Mouse (Mus musculus): ENCODE measurements around the gene Cxcl2. TPM values are rescaled to one million over a fixed set of nuclear protein-coding genes. Genes with fewer than 3 reads are reported as not detected.

Cxcl2 gene
- polyA plus RNA-seq, 1 experiment from 2014 or later, result not detected

- WGBS, result 13% methylated on average over 10 of the region's 10 CpGs
- DNase-seq (ENCODE audit: low spot score) (peak; percentile 31), ATAC-seq (ENCODE audit: low FRiP score) (peak; percentile 58; the same call in 1 of the 2 replicates)
- no peaks in the 10 kb centered on the region for H3K9me3 ChIP-seq (ENCODE audit: control insufficient read depth, low read length)
- peak overlapping the region; percentile 54 for H3K4me2 ChIP-seq (replicated peaks; ENCODE audit: low read depth, low read length)
- H3K36me3 ChIP-seq (ENCODE audit: control insufficient read depth, insufficient read depth, low read length), result no peaks in the 10 kb centered on the region
- H3K4me3 ChIP-seq (ENCODE audit: low read depth, low read length), result peak overlapping the region; percentile 13; the same call in 1 of the 2 replicates
- H3K9ac ChIP-seq (ENCODE audit: low read depth, low read length), result no peak overlapping the region
- H3K27ac ChIP-seq (ENCODE audit: low read depth, low read length), result no peak overlapping the region
- H3K4me1 ChIP-seq (replicated peaks; ENCODE audit: control insufficient read depth, insufficient read depth, low read length), result no peaks in the 10 kb centered on the region
- H3K27me3 ChIP-seq (ENCODE audit: control insufficient read depth, insufficient read depth, low read length), result peaks cover 5% of the 10 kb centered on the region
These were observed 1.1 kb upstream of the Cxcl2 start for GRCm38 (mm10) chr5:90902380-90903260.

GRCm38 (mm10) chr5:90908983-90909382 lies 5.3 kb downstream of the Cxcl2 start:
- no peak overlapping the region for H3K27ac ChIP-seq (ENCODE audit: low read depth, low read length)
- H3K4me2 ChIP-seq (replicated peaks; ENCODE audit: low read depth, low read length), result no peak overlapping the region
- no peaks in the 10 kb centered on the region for H3K4me1 ChIP-seq (replicated peaks; ENCODE audit: control insufficient read depth, insufficient read depth, low read length)
- DNase-seq (ENCODE audit: low spot score) (peak; percentile 84), ATAC-seq (ENCODE audit: low FRiP score) (no peak)
- H3K9ac ChIP-seq (ENCODE audit: low read depth, low read length), result no peak overlapping the region
- no peaks in the 10 kb centered on the region for H3K9me3 ChIP-seq (ENCODE audit: control insufficient read depth, low read length)
- no peaks in the 10 kb centered on the region; the same call in 1 of the 2 replicates for H3K27me3 ChIP-seq (ENCODE audit: control insufficient read depth, insufficient read depth, low read length)
- H3K36me3 ChIP-seq (ENCODE audit: control insufficient read depth, insufficient read depth, low read length), result no peaks in the 10 kb centered on the region
- 0% methylated on average over 2 of the region's 2 CpGs for WGBS
- no peak overlapping the region for H3K4me3 ChIP-seq (ENCODE audit: low read depth, low read length)

- 85% methylated on average over 2 of the region's 2 CpGs for WGBS
- no peaks in the 10 kb centered on the region for H3K27me3 ChIP-seq (ENCODE audit: control insufficient read depth, insufficient read depth, low read length)
- ATAC-seq (ENCODE audit: low FRiP score) (no peak), DNase-seq (ENCODE audit: low spot score) (no peak)
- no peaks in the 10 kb centered on the region for H3K9me3 ChIP-seq (ENCODE audit: control insufficient read depth, low read length)
- no peak overlapping the region for H3K4me3 ChIP-seq (ENCODE audit: low read depth, low read length)
- H3K27ac ChIP-seq (ENCODE audit: low read depth, low read length), result no peak overlapping the region
- no peak overlapping the region for H3K9ac ChIP-seq (ENCODE audit: low read depth, low read length)
- H3K36me3 ChIP-seq (ENCODE audit: control insufficient read depth, insufficient read depth, low read length), result no peaks in the 10 kb centered on the region
- no peak overlapping the region for H3K4me2 ChIP-seq (replicated peaks; ENCODE audit: low read depth, low read length)
- H3K4me1 ChIP-seq (replicated peaks; ENCODE audit: control insufficient read depth, insufficient read depth, low read length), result no peaks in the 10 kb centered on the region
These were observed 15.8 kb downstream of the Cxcl2 start for GRCm38 (mm10) chr5:90919495-90919894.

- ATAC-seq (ENCODE audit: low FRiP score) (no peak), DNase-seq (ENCODE audit: low spot score) (no peak)
- Histone ChIP-seq H3K9me3 (ENCODE audit: control insufficient read depth, low read length) (no peaks in the 10 kb centered on the region), H3K4me1 (replicated peaks; ENCODE audit: control insufficient read depth, insufficient read depth, low read length) (no peaks in the 10 kb centered on the region), H3K4me3 (ENCODE audit: low read depth, low read length) (no peak overlapping the region), H3K9ac (ENCODE audit: low read depth, low read length) (no peak overlapping the region), H3K27me3 (ENCODE audit: control insufficient read depth, insufficient read depth, low read length) (no peaks in the 10 kb centered on the region), H3K36me3 (ENCODE audit: control insufficient read depth, insufficient read depth, low read length) (no peaks in the 10 kb centered on the region), H3K27ac (ENCODE audit: low read depth, low read length) (no peak overlapping the region), H3K4me2 (replicated peaks; ENCODE audit: low read depth, low read length) (no peak overlapping the region)
- 96% methylated on average over 4 of the region's 4 CpGs for WGBS
These were observed 19.3 kb downstream of the Cxcl2 start for GRCm38 (mm10) chr5:90922958-90923357.

GRCm38 (mm10) chr5:90930546-90930945 lies 26.9 kb downstream of the Cxcl2 start:
- Histone ChIP-seq H3K36me3 (ENCODE audit: control insufficient read depth, insufficient read depth, low read length) (no peaks in the 10 kb centered on the region), H3K4me3 (ENCODE audit: low read depth, low read length) (peak overlapping the region; percentile 66), H3K4me1 (replicated peaks; ENCODE audit: control insufficient read depth, insufficient read depth, low read length) (no peaks in the 10 kb centered on the region), H3K9me3 (ENCODE audit: control insufficient read depth, low read length) (no peaks in the 10 kb centered on the region), H3K9ac (ENCODE audit: low read depth, low read length) (peak overlapping the region; percentile 97), H3K27ac (ENCODE audit: low read depth, low read length) (peak overlapping the region; percentile 98; the same call in 1 of the 2 replicates), H3K4me2 (replicated peaks; ENCODE audit: low read depth, low read length) (no peak overlapping the region; the same call in 1 of the 2 replicates), H3K27me3 (ENCODE audit: control insufficient read depth, insufficient read depth, low read length) (no peaks in the 10 kb centered on the region)
- no peak for DNase-seq (ENCODE audit: low spot score)
- 47% methylated on average over 2 of the region's 2 CpGs for WGBS
- peak; percentile 29 for ATAC-seq (ENCODE audit: low FRiP score)

- Histone ChIP-seq H3K4me3 (ENCODE audit: low read depth, low read length) (peak within 1 kb of the TSS; percentile 66), H3K36me3 (ENCODE audit: control insufficient read depth, insufficient read depth, low read length) (no peaks in the 10 kb centered on the region), H3K4me2 (replicated peaks; ENCODE audit: low read depth, low read length) (peak within 1 kb of the TSS; percentile 36), H3K27me3 (ENCODE audit: control insufficient read depth, insufficient read depth, low read length) (no peaks in the 10 kb centered on the region), H3K27ac (ENCODE audit: low read depth, low read length) (peak within 1 kb of the TSS; percentile 98), H3K9me3 (ENCODE audit: control insufficient read depth, low read length) (no peaks in the 10 kb centered on the region), H3K9ac (ENCODE audit: low read depth, low read length) (peak within 1 kb of the TSS; percentile 97), H3K4me1 (replicated peaks; ENCODE audit: control insufficient read depth, insufficient read depth, low read length) (no peaks in the 10 kb centered on the region)
- ATAC-seq (ENCODE audit: low FRiP score), result peak; percentile 99
- DNase-seq (ENCODE audit: low spot score), result peak; percentile 90
- WGBS, result 2% methylated on average over 42 of the region's 79 CpGs
These were observed 27.5 kb downstream of the Cxcl2 start, which contains the start of gene Mthfd2l for GRCm38 (mm10) chr5:90930971-90931851. Mthfd2l (plus strand) TSS chr5:90931117.

- WGBS, result 11% methylated on average over 6 of the region's 6 CpGs
- DNase-seq (ENCODE audit: low spot score), result no peak
These were observed 28.2 kb downstream of the Cxcl2 start for GRCm38 (mm10) chr5:90931911-90932310.

GRCm38 (mm10) chr5:90936706-90937105 lies 33.0 kb downstream of the Cxcl2 start:
- no peaks in the 10 kb centered on the region for H3K9me3 ChIP-seq (ENCODE audit: control insufficient read depth, low read length)
- H3K27ac ChIP-seq (ENCODE audit: low read depth, low read length), result no peak overlapping the region
- ATAC-seq (ENCODE audit: low FRiP score) (no peak), DNase-seq (ENCODE audit: low spot score) (no peak)
- no peaks in the 10 kb centered on the region for H3K36me3 ChIP-seq (ENCODE audit: control insufficient read depth, insufficient read depth, low read length)
- no peaks in the 10 kb centered on the region for H3K27me3 ChIP-seq (ENCODE audit: control insufficient read depth, insufficient read depth, low read length)
- no peak overlapping the region for H3K4me3 ChIP-seq (ENCODE audit: low read depth, low read length)
- 76% methylated on average over 2 of the region's 2 CpGs for WGBS
- H3K4me1 ChIP-seq (replicated peaks; ENCODE audit: control insufficient read depth, insufficient read depth, low read length), result no peaks in the 10 kb centered on the region
- H3K4me2 ChIP-seq (replicated peaks; ENCODE audit: low read depth, low read length), result no peak overlapping the region
- H3K9ac ChIP-seq (ENCODE audit: low read depth, low read length), result no peak overlapping the region

More at GRCm38 (mm10) chr5:90931911-90932310, 28.2 kb downstream of the Cxcl2 start:
- H3K9ac ChIP-seq (ENCODE audit: low read depth, low read length), result peak overlapping the region; percentile 97
- H3K27ac ChIP-seq (ENCODE audit: low read depth, low read length), result peak overlapping the region; percentile 98
- H3K9me3 ChIP-seq (ENCODE audit: control insufficient read depth, low read length), result no peaks in the 10 kb centered on the region
- peak; percentile 9; the same call in 1 of the 2 replicates for ATAC-seq (ENCODE audit: low FRiP score)
- peak overlapping the region; percentile 36 for H3K4me2 ChIP-seq (replicated peaks; ENCODE audit: low read depth, low read length)
- peak overlapping the region; percentile 66 for H3K4me3 ChIP-seq (ENCODE audit: low read depth, low read length)
- no peaks in the 10 kb centered on the region for H3K27me3 ChIP-seq (ENCODE audit: control insufficient read depth, insufficient read depth, low read length)
- H3K4me1 ChIP-seq (replicated peaks; ENCODE audit: control insufficient read depth, insufficient read depth, low read length), result no peaks in the 10 kb centered on the region
- no peaks in the 10 kb centered on the region for H3K36me3 ChIP-seq (ENCODE audit: control insufficient read depth, insufficient read depth, low read length)

All from hindbrain, embryonic 11.5 days (tissue).